Mouse (Mus musculus): ENCODE measurements at regions not wholly inside any gene's neighbourhood (a gene's known extent, or its start where the extent isn't known, plus 50 kb on each side); places are given as distances from the start of the nearest gene placed in this dataset.
"Not testable (repeated sequence)": the region's sequence is repeated elsewhere in the genome, so short reads cannot be mapped to it uniquely, and the experiment has no call there.

DNA sequence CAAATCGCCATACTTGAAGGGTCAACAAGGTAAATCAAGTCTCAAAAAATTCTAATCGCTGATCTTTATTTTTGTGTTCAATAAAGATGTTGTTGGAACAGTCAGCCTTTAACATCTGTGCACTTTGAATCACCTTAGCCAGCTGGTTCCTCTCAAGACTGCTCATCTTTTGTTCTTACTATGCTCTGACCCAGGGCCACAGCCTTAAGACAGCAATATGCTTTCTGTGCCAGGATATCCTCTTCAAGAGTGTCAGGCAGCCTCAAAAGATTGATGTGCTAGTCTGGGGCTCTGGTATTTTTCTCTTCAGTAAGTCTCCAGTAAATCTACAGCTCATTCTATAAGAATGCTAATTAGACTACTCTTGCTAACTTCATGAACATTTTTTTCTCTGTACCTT is 199.9 kb downstream of the Dph6 start:
- no peak for ATAC-seq (replicated peaks; ENCODE audit: poor library complexity)

DNA sequence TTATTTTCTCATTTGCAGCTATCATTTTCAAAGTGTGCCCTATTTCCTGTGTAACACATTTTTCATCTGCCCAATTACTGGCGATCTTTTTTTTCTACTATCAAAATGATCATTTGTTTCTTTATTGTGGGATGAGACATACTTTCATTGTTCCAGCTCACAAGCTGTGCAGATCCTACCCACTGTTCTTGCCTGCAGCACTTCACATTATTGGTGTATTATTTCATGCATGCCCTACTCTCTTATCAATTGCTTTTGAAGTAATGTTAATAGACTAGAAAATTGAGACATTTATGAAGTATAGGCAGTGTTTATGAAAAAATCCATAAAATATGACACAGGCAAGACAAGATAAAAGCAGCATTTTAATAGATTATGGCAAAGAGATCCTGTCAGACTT is 204.6 kb downstream of the Dph6 start:
- no peak for ATAC-seq (replicated peaks; ENCODE audit: poor library complexity)

GRCm38 (mm10) chr2:114443801-114444200 is 211.0 kb downstream of the Dph6 start:
- no peak for ATAC-seq (replicated peaks; ENCODE audit: poor library complexity)

DNA sequence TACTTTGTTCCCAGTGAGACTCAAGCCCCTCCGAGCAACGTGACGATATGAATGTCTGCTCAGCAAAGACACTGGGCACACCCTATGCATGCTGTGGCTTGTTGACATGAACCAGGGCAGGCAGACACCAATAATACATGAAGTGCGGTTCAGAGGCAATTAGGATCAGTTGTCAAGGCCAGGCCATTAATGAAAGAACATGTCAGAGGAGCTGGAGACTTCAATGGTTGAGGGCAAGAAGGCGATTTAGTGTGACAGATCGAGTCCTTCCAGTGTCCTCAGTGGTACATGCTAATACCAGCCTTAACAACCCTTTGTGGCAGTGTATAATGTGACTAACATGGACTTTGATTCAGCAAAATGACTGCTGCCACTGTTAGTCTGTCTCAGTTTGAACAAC is 213.8 kb downstream of the Dph6 start:
- no peak for ATAC-seq (replicated peaks; ENCODE audit: poor library complexity)

GRCm38 (mm10) chr2:114439668-114440067 is 215.1 kb downstream of the Dph6 start:
- no peak for ATAC-seq (replicated peaks; ENCODE audit: poor library complexity)

DNA sequence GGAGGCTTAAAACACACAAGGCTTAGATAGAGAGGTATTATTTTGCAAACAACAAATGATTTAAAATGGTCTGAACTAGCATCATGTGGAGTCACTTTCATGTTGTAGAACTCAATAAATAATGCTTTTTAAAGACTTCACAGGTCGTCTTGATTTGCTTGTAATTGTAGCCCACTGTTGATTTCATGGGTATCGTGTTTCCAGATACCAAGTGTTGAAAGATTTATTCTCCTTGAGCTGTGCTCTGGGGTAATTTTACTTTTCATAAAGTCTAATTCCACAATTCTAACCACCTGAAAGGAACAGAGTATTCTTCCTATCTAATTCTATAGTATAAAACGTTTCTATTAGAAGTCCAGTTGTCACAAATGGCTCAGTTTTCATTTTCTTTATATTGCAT is 216.7 kb downstream of the Dph6 start:
- no peak for ATAC-seq (replicated peaks; ENCODE audit: poor library complexity)

- ATAC-seq (replicated peaks; ENCODE audit: poor library complexity) = no peak
These were observed 226.3 kb upstream of the Zfp770 start for GRCm38 (mm10) chr2:114427426-114428157.

DNA sequence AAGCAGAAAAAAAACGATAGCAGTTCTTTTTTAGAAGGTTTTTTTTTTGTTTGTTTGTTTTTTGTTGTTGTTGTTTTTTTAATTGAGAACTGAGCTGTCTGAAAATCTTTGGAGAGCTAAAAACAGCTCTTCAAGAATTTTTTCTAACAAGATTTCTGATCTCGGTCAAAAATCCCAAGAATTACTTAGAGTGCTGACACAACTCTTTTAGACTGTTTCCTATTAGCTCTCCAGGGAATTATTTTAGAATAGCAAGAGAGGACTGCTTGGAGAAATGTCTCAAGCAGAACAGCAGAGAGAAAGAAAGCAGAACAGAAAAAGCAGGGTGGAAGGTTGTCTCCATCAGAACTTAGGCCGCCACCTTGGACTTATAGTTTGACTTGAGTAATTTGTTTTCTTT is 218.1 kb upstream of the Zfp770 start:
- ATAC-seq (replicated peaks; ENCODE audit: poor library complexity) = no peak

DNA sequence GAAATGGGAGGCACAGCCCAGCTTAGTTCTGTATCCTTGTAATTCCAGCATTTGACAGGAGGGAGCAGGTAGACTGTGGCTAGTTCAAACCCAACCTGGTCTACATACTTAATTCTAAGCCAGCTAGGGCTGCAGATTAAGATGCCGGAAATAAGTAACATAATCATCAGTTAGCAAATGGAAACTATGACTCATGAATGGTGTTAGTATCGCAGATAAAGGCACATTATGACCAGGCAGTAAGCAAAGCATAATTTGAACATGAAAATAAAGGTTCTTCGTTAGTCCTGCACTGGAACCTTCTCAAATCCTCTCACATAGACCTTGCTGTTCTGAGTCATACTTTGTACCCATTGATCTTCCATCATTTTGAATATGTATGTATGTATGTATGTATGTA is 211.7 kb upstream of the Zfp770 start:
- no peak for ATAC-seq (replicated peaks; ENCODE audit: poor library complexity)

DNA sequence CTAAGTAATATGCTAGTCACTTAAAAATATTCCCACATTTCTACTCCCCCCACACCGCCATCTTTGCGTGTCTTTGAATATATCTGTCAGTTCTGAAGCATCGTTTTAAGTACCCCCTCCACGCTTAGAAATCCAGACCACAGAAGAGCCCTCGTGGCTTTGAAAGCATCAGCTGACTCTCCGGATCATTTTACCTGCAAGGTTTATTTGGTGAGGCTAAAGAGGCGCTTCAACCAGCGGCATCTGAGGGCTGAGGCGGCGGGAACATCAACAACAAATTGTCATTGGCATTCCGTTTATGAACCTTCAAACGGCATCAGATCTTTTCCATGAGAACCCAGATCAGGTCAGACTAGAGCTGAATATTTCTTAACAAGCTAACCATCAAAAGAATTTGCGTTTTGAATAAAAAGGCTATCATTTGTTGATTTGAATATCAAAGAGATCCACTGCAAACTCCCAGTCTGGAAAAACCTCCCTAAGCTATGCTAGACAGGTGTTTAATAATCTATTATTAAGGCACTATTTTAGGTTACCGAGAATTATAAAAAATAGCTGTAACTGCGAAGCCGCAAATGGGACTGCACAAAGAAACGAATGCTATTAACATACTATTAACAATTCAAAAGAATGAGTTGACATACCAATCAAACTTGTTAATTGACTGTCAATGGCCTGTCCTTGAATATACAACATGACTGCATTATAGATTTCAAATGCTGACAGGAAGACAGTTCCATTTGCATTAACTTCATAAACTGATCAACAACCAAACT is 210.9 kb upstream of the Zfp770 start:
- ATAC-seq (replicated peaks; ENCODE audit: poor library complexity) = no peak

GRCm38 (mm10) chr2:114410717-114411116 is 209.4 kb upstream of the Zfp770 start:
- no peak for ATAC-seq (replicated peaks; ENCODE audit: poor library complexity)

DNA sequence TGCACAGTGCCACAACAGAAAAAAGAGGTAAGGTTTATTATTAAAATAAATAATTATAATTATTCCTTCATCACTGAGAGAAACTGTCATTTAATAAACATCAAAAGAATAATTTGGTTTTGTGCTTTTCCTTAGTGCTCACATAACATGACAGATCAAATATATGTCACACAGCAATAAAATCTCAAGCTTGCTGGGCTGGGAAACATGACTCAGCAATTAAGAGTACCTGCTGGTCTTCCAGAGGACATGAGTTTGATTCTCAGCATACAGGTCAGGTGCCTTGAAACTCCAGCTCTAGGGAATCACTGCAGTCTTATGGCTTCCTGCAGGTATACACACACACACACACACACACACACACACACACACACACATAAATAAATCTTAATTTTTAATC is 208.3 kb upstream of the Zfp770 start:
- ATAC-seq (replicated peaks; ENCODE audit: poor library complexity) = no peak

DNA sequence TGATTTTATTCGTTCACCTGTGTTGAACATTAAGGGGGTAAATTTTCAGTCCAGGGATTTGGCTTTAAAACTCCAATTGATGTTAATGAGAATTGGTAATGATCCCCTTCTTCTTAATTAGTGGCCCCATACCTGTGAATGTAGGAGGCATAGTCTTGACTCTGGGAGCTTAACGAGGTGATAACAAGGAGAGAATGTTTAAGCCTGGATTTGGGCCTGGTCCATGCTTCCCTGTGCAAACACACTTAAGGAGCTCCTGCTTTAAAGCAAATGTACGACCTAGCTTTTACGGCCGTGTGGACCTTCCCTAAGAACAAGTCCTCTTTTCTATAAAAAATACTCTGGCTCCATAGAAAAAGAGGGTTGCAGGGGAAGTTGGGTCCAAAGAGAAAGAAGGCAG is 206.1 kb upstream of the Zfp770 start:
- ATAC-seq (replicated peaks; ENCODE audit: poor library complexity) = no peak

- ATAC-seq (replicated peaks; ENCODE audit: poor library complexity) = no peak
These were observed 183.3 kb upstream of the Zfp770 start for GRCm38 (mm10) chr2:114384566-114384965.

GRCm38 (mm10) chr2:114378844-114379533 is 177.7 kb upstream of the Zfp770 start:
- no peak for ATAC-seq (replicated peaks; ENCODE audit: poor library complexity)

DNA sequence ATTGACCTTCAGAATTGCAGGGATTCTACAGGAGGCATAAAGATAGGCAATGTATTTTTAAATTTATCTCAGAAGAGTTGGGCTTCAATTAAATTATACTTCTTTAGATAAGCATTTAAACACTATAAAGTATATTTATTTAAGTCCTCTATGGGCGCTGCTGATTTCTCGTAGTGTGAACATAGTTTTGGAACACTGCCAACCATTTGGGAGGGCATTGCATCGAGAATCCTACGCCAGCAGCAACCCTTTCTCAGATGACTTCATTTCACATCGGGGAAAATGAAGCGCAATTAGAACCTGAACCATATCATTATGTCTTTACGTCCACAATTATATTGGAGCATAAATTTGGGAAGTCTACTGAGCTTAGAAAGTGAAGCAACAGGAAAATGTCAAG is 172.2 kb upstream of the Zfp770 start:
- no peak for ATAC-seq (replicated peaks; ENCODE audit: poor library complexity)

DNA sequence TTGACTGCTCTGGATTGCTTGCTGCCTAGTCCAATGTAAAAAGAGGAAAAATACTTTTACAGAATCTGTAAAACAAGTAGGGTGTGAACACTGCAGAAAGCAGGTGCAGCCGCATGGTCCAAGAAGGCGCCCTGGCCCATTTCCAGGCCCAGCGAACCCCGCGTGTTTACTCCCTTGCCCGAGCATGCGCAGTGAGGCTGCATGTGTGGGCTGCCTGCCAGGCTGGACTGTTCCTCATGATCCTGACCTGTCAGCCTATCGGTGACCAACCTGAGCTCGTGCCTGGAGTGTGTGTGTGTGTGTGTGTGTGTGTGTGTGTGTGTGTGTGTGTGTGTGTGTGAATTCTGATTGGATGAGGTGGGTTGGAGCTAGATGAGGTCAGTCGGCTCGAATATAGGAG is 152.6 kb upstream of the Zfp770 start:
- not testable (repeated sequence) for ATAC-seq (replicated peaks; ENCODE audit: poor library complexity)

DNA sequence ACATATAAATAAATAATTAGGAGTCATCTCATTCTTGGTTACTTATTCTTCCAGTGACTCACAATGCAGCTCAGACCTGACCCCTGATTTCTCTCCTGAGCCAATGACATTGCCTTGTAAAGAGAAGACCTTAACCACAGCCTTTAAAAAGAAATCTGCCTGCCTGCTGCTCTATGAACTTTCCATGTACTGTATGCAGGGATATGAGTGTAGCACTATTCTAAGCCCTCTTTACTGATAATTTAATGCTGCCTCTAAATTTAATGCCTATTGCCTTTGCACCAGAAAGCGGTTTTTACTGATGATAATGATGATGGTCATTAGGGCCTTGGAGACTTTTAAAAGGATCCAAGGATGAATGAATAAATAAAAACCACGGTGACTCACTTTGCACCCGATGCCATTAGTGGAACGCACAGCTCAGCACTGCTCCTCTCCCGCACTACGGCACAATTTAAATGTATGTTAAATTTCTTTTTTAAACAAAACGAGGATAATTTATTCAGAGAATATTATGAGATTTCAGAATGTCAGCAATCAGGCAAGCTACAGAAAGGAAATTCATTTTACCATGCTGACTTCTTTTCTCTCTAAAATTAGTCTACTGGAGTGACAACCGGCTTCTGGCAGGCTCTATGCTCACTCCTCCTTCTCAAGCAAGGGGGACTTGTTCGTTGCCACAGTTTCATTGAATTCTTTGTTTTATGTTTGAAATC is 139.5 kb upstream of the Zfp770 start:
- ATAC-seq (replicated peaks; ENCODE audit: poor library complexity) = no peak

DNA sequence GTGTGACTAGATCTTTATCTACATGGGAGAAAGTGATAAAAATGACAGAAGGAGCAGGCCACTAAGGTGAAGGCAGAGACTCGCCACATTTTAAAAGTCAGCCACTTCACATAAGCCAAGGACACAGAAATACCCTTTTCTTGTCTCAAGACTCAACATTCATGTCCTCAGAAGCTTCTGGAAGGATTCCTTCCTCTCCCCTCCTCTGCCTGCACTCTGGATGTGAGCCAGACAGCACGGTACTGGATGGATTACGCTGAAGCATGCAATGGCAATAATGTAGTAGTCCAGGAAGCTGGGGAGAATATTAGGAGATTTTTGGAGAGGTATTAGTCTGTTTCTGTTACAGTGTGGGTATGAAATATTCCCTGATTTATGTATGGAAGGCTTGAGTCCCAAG is 100.5 kb upstream of the Zfp770 start:
- ATAC-seq (replicated peaks; ENCODE audit: poor library complexity) = no peak

GRCm38 (mm10) chr2:114295110-114295509 is 93.8 kb upstream of the Zfp770 start:
- ATAC-seq (replicated peaks; ENCODE audit: poor library complexity) = no peak

DNA sequence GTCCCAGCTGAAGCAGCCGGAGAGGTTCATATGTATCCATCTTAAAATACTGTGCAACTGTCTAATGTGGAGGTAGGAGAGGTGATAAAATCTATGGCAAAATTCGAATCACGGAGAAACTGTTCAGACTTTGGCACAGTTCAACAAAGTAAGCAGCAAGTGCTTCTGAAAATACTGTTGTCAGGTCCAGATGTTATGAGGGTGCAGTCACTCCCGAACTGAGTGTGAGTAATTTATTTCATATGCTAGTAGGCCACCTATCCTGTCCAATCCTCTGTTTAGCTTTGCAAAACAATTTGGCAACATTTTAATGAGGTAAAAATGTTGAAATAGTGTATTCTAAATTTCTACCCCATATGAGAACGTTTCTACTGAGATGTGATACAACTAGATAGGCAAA is 90.1 kb upstream of the Zfp770 start:
- ATAC-seq (replicated peaks; ENCODE audit: poor library complexity) = no peak
